Mouse (Mus musculus) intestine, embryonic 16.5 days (tissue): ENCODE data around the gene Rnf146. TPM values are rescaled to one million over a fixed set of nuclear protein-coding genes. Genes with fewer than 3 reads are reported as not detected.
A peak's percentile ranks its signal among the peaks of the same experiment; 100 is the strongest.
"Not testable (repeated sequence)": the region's sequence is repeated elsewhere in the genome, so short reads cannot be mapped to it uniquely, and the experiment has no call there.

ENCODE experiments used
- ATAC-seq: fragments of 200-750 bp; cut with Nextera tagmentation; 2 replicates; pipeline ENCODE4 v1.8.0; 2017; ENCODE audit warnings: moderate TSS enrichment, moderate library complexity
- H3K27ac ChIP-seq: fragments of 300-500 bp; sonication (generic); 2 replicates; pipeline ENCODE4 v1.5.1; 2014; ENCODE audit warnings: mild to moderate bottlenecking, low read length
- H3K27me3 ChIP-seq: fragments of 300-500 bp; sonication (generic); replicated peaks from 2 replicates; pipeline ENCODE4 v1.6.1; 2014; ENCODE audit warnings: low read length, control low read depth, mixed read lengths; ENCODE audit not compliant: control insufficient read depth, insufficient read depth
- H3K36me3 ChIP-seq: fragments of 300-500 bp; sonication (generic); 2 replicates; pipeline ENCODE4 v1.6.1; 2014; ENCODE audit warnings: low read length, control low read depth; ENCODE audit not compliant: control insufficient read depth, insufficient read depth
- H3K4me1 ChIP-seq: fragments of 300-500 bp; sonication (generic); 2 replicates; pipeline ENCODE4 v1.6.1; 2014; ENCODE audit warnings: low read length, control low read depth, mixed read lengths; ENCODE audit not compliant: control insufficient read depth, insufficient read depth
- H3K4me2 ChIP-seq: fragments of 300-500 bp; sonication (generic); 2 replicates; pipeline ENCODE4 v1.6.1; 2014; ENCODE audit warnings: low read depth, low read length, control low read depth
- H3K4me3 ChIP-seq: fragments of 300-500 bp; sonication (generic); 2 replicates; pipeline ENCODE4 v1.5.1; 2014; ENCODE audit warnings: mild to moderate bottlenecking, low read length
- H3K9ac ChIP-seq: fragments of 300-500 bp; sonication (generic); 2 replicates; pipeline ENCODE4 v1.6.1; 2014; ENCODE audit warnings: low read depth, low read length
- H3K9me3 ChIP-seq: fragments of 300-500 bp; sonication (generic); 2 replicates; pipeline ENCODE4 v1.6.1; 2016; ENCODE audit warnings: low read length, control low read depth; ENCODE audit not compliant: control insufficient read depth
- WGBS: fragments of 180-500 bp; shearing (Covaris S2); extraction: QIAGEN DNeasy Blood & Tissue Kit; methylation state at CpG from one replicate; pipeline ENCODE4 v1.1.7; 2014; 5-methylcytosine and 5-hydroxymethylcytosine counted together
- polyA plus RNA-seq: library from polyadenylated mRNA; unstranded; fragments of >200 nt; fragmentation: Nextera tagmentation; extraction: Ambion mirVana; gene quantifications from 2 replicates; pipeline ENCODE4 v1.2.1, GENCODE M21; 2015

Gene Rnf146
- 39.0 and 42.6 TPM in 2 replicates for polyA plus RNA-seq

DNA sequence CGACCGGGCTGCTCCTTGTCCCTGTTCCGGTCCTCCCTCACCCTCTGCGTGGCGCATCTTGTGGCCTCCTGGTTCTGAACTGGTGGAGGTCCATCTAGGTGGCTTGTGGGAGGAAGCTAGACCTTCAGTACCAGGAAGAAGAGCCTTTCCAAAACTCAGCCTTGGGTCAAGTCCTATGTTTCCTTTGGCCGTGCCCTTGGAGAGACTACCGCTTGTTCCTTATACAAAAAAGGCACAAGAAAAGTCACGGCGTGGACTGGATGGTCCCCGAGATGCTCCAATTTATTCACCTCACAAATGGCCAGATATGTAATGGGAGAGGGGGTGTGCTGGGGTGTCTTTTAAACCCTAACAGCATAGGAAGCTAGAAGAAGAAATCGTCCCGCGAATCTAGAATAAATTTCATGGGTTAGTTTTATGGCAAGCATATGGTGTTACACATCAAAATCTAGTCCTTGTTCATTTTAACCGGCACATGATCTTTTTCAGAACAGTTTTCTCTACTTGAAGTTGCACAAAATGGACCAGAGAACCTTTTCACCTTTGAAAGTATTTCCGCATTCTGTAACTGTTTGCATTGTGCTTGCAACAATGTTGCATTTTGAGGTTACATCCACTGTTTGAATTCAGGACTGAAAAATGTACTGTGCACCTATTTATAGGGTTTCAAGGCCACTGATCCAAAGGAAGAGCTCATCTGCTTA, at the start of gene Rnf146:
Rnf146 (minus strand) TSS at position 246 of the 704 bp plus-strand sequence.
- WGBS, result 5% methylated on average over 15 of the region's 15 CpGs
- H3K4me2 ChIP-seq, result peak within 1 kb of the TSS; percentile 77
- H3K4me1 ChIP-seq, result peaks cover 8% of the 10 kb centered on the region
- H3K36me3 ChIP-seq, result no peaks in the 10 kb centered on the region
- no peak for ATAC-seq
- H3K4me3 ChIP-seq, result peak within 1 kb of the TSS; percentile 94
- peak within 1 kb of the TSS; percentile 99 for H3K9ac ChIP-seq
- peak within 1 kb of the TSS; percentile 99 for H3K27ac ChIP-seq
- H3K27me3 ChIP-seq, result no peaks in the 10 kb centered on the region
- H3K9me3 ChIP-seq, result no peaks in the 10 kb centered on the region

DNA sequence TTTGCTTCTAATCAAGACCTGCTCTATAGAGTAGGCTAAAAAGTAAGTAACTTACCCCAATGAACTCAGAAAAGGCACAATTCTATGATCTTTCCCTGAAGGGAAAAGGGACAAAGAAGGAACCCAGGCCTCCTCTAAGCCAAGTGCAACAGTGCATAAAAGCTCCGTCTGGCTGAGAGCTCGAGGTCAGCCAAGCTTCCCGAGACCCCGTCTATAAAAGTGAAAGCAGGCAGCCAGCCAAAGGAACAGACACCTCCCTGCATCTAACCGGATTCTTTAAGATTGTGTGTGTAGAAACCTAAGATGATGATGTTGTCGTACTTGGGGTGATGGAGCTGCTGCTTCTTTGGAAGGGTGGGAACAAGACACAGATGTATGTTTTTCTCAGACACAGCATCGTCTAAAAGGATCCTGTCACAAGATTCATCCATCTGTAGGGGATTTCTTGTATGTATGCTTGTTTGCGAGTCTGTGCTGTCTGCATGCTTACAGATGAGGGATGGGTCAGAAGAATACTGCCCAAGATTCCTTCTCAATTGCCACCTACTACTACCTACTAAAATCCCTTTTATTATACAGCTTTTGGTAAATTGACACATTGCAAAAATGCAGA, 40.5 kb upstream of the Rnf146 start:
- ATAC-seq, result no peak
- no peaks in the 10 kb centered on the region for H3K9me3 ChIP-seq
- H3K4me3 ChIP-seq, result no peak overlapping the region
- 47% methylated on average over 8 of the region's 8 CpGs for WGBS
- H3K9ac ChIP-seq, result no peak overlapping the region
- no peaks in the 10 kb centered on the region for H3K27me3 ChIP-seq
- H3K27ac ChIP-seq, result no peak overlapping the region
- H3K4me1 ChIP-seq, result no peaks in the 10 kb centered on the region
- no peaks in the 10 kb centered on the region for H3K36me3 ChIP-seq
- H3K4me2 ChIP-seq, result no peak overlapping the region

DNA sequence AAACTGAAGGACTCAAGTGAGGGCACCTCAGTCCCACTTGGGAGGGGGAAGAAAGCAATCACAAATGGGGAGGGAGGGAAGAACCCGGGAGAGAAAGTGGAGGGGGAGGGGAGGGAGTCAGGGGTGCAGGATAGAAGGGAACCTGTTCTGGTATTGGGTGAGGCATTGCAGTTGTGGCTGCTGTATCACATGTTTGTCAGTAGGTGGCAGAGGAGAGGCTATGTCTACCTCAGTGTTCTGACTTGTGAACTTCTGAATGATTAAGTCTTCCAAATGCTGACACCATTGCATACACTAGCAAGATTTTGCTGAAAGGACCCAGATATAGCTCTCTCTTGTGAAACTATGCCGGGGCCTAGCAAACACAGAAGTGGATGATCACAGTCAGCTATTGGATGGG, 32.6 kb upstream of the Rnf146 start:
- 81% methylated on average over 2 of the region's 2 CpGs for WGBS
- ATAC-seq, H3K4me3 ChIP-seq: not testable (repeated sequence)

DNA sequence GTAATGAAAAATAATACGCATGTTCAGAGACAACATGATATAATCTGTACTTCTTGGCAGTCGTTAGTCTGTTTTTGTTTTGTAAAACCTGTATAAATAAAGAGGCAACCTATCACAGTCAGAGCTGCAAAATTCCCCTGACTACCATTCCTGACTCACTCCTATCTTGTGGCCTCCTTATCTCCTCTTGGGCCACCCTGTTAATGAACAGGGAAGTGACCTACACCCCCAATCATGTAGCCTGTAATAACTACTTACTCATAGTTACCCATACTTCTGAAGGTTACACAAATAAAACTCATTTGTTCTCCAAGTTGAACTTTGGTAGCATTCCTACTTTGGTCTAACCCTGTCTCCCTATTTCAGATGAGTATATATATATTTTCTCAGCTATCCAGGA, 19.3 kb upstream of the Rnf146 start:
- H3K9me3 ChIP-seq, result no peaks in the 10 kb centered on the region
- no peaks in the 10 kb centered on the region for H3K27me3 ChIP-seq
- no peak overlapping the region for H3K4me3 ChIP-seq
- H3K4me1 ChIP-seq, result no peaks in the 10 kb centered on the region
- no peak overlapping the region for H3K9ac ChIP-seq
- 77% methylated on average over 2 of the region's 2 CpGs for WGBS
- peak; percentile 80 for ATAC-seq
- no peaks in the 10 kb centered on the region for H3K36me3 ChIP-seq
- H3K27ac ChIP-seq, result no peak overlapping the region
- H3K4me2 ChIP-seq, result no peak overlapping the region

More for the DNA sequence above, 32.6 kb upstream of the Rnf146 start:
- not testable (repeated sequence) for H3K27me3 ChIP-seq, H3K4me1 ChIP-seq, H3K4me2 ChIP-seq, H3K36me3 ChIP-seq, H3K9ac ChIP-seq, H3K9me3 ChIP-seq, H3K27ac ChIP-seq

DNA sequence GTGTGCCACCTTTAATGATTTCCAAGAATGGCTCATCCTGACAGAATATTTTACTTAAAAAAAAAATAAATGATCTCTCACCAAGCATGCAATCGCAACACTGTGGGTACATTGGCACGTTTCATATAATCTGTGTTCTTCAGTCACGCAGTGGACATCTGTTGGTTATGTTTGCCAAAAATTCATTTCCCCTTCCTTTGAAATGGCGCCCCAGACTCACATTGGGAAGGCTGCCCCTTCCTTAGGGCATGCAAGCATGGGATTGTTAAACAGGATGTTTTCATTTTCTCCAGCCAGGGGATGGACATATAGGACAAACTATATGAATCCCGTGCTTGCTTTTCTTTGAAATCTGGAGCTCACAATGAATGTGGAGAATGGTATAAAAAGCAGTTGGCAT, 11.8 kb upstream of the Rnf146 start:
- no peak for ATAC-seq
- Histone ChIP-seq H3K27ac (no peak overlapping the region), H3K9ac (no peak overlapping the region), H3K27me3 (no peaks in the 10 kb centered on the region), H3K4me2 (no peak overlapping the region), H3K4me3 (no peak overlapping the region), H3K9me3 (no peaks in the 10 kb centered on the region), H3K4me1 (no peaks in the 10 kb centered on the region), H3K36me3 (no peaks in the 10 kb centered on the region)
- 79% methylated on average over 5 of the region's 5 CpGs for WGBS

DNA sequence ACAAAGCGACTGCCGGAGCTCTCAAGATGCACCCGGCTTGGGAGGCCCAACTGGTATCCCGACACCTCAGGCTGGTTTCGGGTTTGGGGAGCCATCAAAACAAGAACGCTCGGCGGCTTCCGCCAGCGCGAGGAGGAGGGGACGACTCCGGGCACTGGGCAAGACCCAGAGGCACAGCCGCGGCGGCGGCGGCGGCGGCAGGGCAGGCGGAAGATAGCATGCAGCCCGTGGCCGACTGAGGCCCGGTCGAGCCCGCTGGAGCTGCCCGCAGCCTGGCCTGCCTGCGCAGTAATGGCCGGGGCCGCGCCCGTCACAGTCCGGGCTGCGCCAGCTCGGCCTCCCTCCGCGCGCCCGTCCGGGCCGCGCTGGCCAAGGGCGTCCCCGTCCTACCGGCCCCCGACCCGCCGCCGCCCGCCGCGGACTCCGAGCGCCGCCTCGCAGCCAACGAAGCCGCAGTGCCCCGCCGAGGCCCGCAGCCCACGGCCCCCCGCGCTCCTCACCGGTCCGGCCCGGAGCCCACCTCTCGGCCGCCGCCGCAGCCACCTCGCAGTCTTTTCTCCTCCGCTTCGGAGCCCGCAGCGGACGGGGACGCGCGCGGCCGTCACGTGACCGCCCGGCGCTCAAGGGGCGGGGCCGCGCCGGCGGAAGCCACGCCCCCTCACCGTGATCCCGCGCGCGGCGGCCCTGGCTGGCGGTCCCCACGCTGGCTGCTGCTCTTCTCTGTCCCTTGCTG, 612 bp downstream of the Rnf146 start:
- H3K27ac ChIP-seq, result peak overlapping the region; percentile 99
- H3K36me3 ChIP-seq, result no peaks in the 10 kb centered on the region
- WGBS, result under 1% methylated on average over 83 of the region's 100 CpGs
- peak overlapping the region; percentile 94 for H3K4me3 ChIP-seq
- H3K4me1 ChIP-seq, result peaks cover 8% of the 10 kb centered on the region
- no peaks in the 10 kb centered on the region for H3K9me3 ChIP-seq
- peak; percentile 99 for ATAC-seq
- H3K27me3 ChIP-seq, result no peaks in the 10 kb centered on the region
- H3K4me2 ChIP-seq, result peak overlapping the region; percentile 77
- H3K9ac ChIP-seq, result peak overlapping the region; percentile 99

DNA sequence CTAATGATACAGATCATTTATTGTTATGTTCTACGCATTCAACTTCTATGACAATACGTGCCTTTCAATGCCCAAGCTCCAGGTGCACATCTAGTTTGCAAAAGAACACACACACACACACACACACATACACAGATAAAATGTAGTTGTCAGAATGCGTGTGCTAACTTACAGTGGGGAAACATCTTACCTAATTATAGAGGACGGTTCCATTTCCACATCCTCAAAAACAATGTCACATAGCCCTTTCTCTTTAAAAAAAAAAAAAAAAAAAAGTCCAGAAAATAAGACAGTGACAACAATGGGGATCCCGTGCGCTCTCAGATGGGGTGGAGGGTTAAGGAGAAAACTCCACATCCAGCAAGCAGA, 1.2 kb downstream of the Rnf146 start:
- peaks cover 8% of the 10 kb centered on the region for H3K4me1 ChIP-seq
- H3K9me3 ChIP-seq, result no peaks in the 10 kb centered on the region
- H3K27ac ChIP-seq, result peak overlapping the region; percentile 99
- peak overlapping the region; percentile 54 for H3K4me2 ChIP-seq
- H3K36me3 ChIP-seq, result no peaks in the 10 kb centered on the region
- peak overlapping the region; percentile 99 for H3K9ac ChIP-seq
- H3K27me3 ChIP-seq, result no peaks in the 10 kb centered on the region
- H3K4me3 ChIP-seq, result peak overlapping the region; percentile 94
- ATAC-seq, result no peak
- under 1% methylated on average over 6 of the region's 6 CpGs for WGBS

DNA sequence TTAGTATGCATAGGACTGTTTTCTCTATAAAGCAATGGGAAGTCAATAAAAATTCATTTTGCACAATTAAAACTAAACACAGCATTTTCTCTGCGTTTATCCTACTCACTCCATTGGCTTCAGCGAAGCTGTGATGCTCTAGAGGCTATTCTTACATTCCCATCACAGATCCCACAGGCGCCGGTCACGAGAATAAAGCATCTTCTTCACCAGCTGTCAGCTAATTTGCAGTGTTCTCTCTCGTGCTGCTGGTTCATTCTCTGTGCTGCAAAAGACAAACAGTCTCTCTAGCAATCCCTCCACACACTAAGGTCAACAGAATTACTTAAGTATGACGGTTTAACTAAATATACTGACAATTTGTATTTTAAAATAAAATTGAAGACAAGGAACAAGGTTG, 8.1 kb downstream of the Rnf146 start:
- Histone ChIP-seq H3K4me2 (no peak overlapping the region), H3K36me3 (no peaks in the 10 kb centered on the region), H3K9ac (no peak overlapping the region), H3K27ac (no peak overlapping the region), H3K9me3 (no peaks in the 10 kb centered on the region), H3K27me3 (no peaks in the 10 kb centered on the region), H3K4me1 (no peaks in the 10 kb centered on the region), H3K4me3 (no peak overlapping the region)
- no peak for ATAC-seq
- 44% methylated on average over 7 of the region's 7 CpGs for WGBS

DNA sequence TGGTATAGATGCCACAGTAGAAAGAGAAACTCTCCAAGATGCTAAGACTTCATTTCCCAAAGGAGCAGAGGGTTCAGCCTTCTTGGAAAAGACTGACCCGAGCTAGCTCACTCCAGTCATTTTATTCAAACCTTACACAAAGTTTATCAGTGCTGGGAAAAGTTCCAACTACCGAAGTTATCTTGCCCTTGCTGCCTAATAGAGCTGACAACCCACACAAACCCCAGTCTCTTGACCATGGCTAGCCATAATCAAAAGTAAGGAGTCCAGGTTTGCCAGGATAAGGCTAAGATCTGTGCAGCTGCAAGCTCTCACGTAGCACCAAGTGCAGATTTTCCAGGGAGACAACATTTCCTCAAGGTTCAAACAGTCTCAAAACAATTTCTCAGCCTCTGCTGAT, 9.7 kb downstream of the Rnf146 start:
- Histone ChIP-seq H3K27me3 (no peaks in the 10 kb centered on the region), H3K36me3 (no peaks in the 10 kb centered on the region), H3K27ac (no peak overlapping the region), H3K9ac (no peak overlapping the region), H3K4me1 (no peaks in the 10 kb centered on the region), H3K9me3 (no peaks in the 10 kb centered on the region), H3K4me3 (no peak overlapping the region), H3K4me2 (no peak overlapping the region)
- WGBS, result 80% methylated on average over 3 of the region's 3 CpGs
- ATAC-seq, result no peak
